Mouse (Mus musculus): ENCODE data around the gene Hist1h4c.

The Hist1h4c gene

DNA sequence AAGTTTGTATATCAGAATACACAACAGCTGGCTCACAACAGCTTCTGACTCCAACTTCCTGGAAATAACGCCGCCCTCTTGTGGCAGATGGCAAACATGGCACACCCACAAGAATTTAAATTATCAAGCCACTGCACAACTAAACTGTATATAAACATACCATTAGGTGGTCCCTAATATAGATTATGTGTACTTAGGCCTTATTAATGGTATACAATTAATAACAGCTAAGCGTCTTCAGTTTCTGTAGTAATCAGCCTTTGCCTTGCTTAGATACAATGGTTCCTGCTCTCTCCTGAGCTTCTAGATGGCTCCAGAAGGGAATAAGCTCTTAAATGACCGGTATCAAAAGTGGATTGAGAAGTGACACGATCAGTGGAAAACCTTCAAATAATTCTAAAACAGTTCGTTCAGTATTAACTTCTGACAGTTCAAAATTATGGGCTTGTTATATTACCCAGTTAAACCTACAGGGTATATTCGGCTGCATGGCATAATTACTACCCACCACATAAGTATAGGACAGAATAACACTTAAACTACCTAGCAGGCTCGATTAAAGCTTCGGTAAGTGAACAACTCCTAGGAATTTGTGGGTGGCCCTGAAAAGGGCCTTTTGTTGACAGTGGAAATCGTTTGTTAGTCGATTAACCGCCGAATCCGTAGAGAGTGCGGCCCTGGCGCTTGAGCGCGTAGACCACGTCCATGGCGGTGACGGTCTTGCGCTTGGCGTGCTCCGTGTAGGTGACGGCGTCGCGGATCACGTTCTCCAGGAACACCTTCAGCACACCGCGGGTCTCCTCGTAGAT, 559 bp downstream of the Hist1h4c start:
- DNase-seq (ENCODE audit: low spot score in 2 of 2), result peak; percentile 78 to 88

DNA sequence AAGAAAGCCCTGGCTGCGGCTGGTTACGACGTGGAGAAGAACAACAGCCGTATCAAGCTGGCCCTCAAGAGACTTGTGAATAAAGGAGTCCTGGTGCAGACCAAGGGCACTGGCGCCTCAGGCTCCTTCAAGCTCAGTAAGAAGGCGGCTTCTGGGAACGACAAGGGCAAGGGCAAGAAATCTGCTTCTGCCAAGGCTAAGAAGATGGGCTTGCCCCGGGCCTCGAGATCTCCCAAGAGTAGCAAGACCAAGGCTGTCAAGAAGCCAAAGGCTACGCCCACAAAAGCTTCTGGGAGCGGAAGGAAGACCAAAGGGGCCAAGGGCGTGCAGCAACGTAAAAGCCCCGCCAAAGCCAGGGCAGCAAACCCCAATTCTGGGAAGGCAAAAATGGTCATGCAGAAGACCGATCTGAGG, 2.2 kb downstream of the Hist1h4c start:
- DNase-seq (ENCODE audit: low spot score in 2 of 2), result peak; percentile 48 to 72

DNA sequence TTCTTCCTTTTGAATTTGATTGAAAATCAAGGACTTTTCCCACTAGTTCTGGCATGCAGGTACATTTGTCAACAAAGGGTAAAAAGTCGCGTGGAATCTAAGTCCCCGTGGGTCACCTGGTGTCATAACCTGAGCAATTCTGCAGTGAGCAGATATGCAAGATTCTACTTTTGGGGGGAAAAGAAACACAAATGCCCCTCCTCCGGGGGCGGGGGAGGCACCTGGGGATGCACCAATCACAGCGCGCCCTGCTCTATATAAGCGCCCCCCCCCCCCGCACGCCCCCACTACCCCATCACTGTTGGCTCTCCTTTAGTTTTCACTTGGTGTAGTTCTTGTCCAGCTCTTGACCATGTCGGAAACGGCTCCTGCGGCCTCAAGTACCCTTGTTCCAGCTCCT, 2.7 kb downstream of the Hist1h4c start, which contains the start of gene Hist1h1t:
Gene Hist1h1t (plus strand): TSS at position 301 of the 400 bp plus-strand sequence.
- DNase-seq (ENCODE audit: low spot score in 2 of 2), result no peak

DNA sequence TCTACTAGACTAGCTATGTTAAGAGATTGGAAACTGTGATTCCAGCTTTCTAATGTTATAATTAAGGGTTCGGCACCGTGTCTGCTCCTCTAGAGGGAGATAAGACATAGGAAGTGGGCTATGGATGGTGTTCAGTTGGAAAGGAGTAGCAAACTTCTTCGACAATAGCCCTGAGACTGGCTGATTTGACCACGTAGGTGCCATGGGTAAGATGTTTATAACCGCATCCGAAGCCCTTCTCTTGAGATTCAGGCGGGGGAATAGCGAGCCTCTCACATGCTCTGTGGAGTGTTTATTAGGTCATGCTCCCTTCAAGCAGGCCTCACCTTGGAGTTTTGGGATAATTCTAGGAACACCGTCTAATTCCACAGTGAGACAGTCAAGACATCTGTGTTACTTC, 3.3 kb downstream of the Hist1h4c start:
- peak in 1 of 2 experiments; percentile 53 for DNase-seq (ENCODE audit: low spot score in 2 of 2)

DNA sequence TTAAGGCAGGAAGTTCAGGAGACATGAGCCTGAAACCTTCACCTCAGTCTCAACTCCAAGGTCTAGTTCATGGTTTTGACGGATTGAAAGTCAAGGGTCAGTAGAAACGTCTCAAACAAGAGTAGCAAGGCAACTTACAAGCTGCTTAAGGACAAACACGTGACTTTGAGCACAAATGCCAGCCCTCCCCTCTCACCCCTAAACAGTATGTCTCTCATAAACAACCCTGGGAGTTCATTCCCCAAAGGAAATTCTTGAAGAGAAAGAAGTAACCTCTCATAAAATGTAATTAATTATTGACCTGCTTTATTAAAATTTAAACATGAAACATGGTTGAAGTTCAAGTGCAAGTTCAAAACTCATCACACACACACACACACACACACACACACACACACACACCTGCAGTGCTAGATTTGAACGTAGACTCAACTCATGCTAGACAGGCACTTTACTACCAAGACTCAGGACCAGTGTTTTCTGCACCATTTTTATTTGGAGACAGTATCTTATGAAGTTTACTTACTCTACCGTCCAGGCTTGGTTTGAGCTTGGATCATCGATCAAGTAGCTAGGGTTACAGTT, 4.3 kb downstream of the Hist1h4c start:
- DNase-seq (ENCODE audit: low spot score in 2 of 2), result peak in 1 of 2 experiments; percentile 34

DNA sequence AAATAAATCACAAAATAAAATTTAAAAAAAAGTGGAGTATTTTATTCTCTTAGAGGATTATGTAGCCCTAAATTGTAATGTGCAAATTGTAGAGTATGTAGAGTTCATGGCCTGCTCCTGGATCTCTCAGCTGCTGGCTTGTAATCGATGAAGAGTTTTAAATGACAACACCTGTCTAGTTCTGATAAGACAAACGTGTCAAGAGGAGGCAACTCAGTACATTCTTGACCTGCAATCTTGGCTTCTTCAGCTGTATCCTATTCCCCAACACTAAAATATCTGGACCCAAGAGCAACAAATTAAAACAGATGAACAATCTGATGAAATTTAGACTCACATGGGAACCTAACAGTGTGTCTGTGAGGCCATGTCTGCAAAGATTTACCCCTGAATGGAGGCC, 8.8 kb downstream of the Hist1h4c start:
- DNase-seq (ENCODE audit: low spot score in 2 of 2), result no peak

DNA sequence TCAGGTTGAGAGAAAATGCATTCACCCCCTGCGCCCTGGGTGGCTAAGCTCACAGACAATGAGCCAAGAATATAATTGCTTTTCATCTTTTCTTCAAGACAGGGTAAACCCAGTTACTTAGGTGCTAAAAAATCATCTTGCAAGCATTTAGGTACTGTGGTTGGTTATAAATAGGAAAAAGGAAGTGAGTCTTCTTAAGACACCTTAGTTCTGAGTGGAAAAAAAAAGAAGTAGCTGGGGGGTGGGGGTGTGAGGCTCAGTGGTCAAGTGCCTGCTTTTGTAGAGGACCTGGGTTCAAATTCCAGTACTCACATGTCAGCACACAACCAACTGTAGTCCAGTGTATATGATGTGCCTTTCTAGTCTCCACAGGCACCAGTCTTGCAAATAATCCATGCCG, 9.3 kb downstream of the Hist1h4c start:
- DNase-seq (ENCODE audit: low spot score in 2 of 2), result peak in 1 of 2 experiments; percentile 23

DNA sequence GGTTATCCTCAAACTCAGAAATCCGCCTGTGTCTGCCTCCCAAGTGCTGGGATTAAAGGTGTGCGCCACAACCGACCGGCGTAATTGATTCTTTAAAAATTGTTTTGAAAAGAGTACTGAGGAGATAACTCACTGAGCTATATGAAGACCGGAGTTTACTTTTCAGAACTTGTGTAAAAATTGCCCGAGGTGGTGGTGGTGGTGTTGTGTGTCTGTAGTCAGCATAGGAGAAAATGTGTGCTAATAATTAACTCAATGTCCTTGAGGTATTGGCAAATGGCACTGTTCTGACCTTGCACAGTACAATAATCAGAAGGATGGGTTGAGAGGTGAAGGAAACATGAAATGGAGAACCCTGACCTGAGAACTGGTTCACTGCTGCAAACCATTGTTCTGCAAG, 10.3 kb downstream of the Hist1h4c start:
- DNase-seq (ENCODE audit: low spot score in 2 of 2), result peak in 1 of 2 experiments; percentile 41

DNA sequence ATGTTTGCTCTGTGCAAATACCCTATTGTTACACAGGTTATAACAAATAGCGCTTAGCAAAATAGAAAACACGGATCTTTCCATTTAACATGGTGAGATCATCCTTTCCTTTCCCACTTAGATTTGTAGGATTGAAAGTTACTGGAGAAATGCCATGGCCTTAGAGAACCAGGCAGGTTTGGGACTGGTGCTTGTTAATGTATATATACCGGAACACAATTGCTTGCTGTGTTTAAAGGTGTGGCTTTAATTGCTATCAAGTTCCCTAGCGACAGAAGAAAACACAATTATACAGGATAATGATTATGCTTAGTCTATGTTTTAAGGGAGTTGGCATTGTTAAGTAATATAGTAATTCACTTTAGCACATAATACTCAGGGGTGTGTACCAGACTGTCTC, 11.1 kb downstream of the Hist1h4c start:
- DNase-seq (ENCODE audit: low spot score in 2 of 2), result peak in 1 of 2 experiments; percentile 2

DNA sequence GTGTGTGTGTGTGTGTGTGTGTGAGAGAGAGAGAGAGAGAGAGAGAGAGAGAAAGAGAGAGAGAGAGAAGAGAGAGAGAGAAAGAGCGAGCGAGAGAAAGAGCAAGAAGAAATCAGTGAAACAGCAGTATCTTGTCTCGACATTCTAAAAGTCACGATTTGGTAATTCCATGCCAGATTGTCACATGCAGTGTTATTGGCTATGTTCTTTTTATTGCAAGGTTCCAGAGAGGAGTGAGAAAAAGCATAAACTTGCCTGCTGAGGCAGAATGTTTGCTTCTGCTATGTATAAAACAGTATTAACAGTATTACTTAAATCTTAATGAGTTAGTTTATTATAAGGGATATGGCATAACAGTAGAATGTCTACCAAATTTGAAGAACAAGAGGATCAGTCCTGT, 12.3 kb downstream of the Hist1h4c start:
- no peak for DNase-seq (ENCODE audit: low spot score in 2 of 2)

DNA sequence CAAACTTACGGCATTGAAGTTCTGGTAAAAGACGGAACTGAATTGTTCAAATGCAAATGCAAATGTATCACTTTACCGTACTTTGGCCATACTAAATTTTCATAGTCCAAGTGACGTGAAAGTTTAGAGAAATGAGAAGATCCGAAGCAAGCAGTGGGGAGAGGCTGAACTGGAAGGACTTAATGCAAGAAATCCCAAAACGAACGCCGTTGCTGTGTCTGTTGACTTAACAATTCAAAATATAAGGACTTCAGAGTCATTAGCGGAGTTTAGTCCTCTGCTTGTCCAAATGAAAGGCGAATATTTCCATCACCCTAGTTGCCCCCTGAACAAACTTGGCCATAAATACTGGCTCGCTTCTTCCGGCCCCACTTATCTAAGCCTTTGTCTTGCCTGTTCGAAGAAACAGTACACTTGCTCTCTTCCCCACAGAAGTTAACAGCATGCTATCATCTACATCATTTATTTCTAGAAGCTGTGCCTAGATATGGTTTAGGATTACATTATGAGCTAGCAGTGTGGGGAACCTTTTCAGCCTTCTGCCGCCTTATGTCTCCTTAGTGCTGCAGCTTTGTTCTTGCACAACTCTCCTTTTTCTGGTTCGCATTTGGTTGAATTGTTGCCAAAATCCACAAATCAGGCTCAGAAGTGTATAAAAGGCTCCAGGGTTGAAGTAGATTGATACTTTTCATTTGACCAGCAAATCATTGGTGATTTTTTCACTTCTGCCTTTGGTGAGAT, 13.0 kb downstream of the Hist1h4c start:
- peak in 1 of 2 experiments; percentile 61 for DNase-seq (ENCODE audit: low spot score in 2 of 2)

DNA sequence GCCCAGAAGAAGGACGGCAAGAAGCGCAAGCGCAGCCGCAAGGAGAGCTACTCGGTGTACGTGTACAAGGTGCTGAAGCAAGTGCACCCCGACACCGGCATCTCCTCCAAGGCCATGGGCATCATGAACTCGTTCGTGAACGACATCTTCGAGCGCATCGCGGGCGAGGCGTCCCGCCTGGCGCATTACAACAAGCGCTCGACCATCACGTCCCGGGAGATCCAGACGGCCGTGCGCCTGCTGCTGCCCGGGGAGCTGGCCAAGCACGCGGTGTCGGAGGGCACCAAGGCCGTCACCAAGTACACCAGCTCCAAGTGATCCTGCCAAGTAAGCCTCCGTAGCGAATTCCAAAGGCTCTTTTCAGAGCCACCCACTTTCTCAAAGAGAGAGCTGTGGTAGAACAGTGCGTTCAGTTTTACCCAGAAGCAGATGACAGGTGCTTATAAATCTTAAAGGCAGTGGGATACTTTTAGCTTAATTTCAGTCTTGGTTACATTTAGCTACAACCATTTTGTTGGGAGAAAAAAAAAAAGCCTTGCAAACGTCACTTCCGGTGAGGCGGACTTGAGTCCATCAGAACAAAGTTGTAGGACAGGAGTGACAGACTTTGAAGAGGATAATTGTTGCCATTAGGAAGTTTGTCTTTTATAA, 13.8 kb downstream of the Hist1h4c start:
- peak; percentile 52 to 73 for DNase-seq (ENCODE audit: low spot score in 2 of 2)

DNA sequence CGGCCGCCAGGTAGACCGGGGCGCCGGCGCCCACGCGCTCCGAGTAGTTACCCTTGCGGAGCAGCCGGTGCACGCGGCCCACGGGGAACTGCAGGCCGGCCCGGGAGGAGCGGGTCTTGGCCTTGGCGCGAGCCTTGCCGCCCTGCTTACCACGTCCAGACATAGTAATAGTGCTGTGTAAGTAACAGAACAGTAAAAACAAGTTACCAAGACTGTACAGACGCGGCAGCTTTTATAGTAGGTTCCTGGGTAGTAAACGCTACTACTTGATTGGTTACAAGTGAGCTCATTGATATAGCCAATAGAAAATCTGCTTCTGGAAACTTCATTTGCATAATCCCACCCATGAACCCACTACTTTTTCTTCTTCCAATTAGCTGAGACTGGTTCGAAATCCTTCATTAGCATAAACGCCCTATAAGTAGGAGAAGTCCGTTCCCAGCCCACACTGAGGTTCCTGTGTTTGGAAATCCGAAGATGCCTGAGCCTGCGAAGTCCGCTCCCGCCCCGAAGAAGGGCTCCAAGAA, 14.4 kb downstream of the Hist1h4c start, which contains the start of the genes Hist1h2ac and Hist1h2bc:
Gene Hist1h2ac (minus strand): TSS at position 194 of the 527 bp plus-strand sequence.
Gene Hist1h2bc (plus strand): TSS at position 445 of the 527 bp plus-strand sequence.
- peak; percentile 88 to 91 for DNase-seq (ENCODE audit: low spot score in 2 of 2)

DNA sequence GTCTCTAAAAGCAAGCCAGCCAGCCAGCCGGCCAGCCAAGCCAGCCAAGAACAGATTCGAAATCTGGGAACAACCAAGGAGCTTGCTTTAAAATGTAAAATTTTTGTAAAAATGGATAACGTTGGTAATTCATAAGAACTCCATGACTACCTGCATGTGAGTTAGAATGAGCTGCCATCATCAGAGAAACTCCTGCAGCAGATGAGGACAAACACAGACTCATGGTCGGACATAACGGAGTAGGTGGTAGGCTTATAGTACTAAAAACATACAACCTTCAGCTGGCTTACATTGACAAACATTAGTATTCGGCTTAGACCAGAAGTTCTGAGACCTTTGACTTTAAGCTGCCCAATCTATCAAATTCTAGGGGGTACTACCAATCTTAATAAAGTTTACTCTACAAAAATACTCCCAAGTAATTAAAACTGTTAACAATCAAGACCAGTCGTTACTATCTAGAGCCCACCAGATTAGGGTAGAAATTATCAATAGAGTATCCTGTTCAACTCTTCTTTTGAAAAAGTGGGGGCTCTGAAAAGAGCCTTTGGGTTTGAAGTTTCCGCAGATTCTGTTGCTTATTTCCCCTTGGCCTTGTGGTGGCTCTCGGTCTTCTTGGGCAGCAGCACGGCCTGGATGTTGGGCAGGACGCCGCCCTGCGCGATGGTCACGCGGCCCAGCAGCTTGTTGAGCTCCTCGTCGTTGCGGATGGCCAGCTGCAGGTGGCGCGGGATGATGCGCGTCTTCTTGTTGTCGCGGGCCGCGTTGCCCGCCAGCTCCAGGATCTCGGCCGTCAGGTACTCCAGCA, 15.1 kb downstream of the Hist1h4c start:
- peak in 1 of 2 experiments; percentile 60 for DNase-seq (ENCODE audit: low spot score in 2 of 2)

DNA sequence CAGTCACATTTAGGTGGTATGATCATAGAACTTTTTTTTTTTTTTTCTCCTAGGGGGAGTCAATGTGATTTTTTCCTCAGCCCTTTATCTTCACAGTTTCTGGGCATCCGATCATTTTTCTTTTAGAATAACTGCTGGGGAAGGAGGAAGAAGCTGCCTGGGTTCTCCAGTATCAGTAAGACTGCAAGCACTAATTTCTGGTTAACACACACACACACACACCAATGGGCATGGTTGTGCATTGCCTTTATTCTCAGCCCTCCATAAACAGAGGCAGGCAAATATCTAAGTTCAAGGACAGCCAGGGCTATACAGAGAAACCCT, 15.7 kb downstream of the Hist1h4c start:
- peak in 1 of 2 experiments; percentile 66 for DNase-seq (ENCODE audit: low spot score in 2 of 2)

DNA sequence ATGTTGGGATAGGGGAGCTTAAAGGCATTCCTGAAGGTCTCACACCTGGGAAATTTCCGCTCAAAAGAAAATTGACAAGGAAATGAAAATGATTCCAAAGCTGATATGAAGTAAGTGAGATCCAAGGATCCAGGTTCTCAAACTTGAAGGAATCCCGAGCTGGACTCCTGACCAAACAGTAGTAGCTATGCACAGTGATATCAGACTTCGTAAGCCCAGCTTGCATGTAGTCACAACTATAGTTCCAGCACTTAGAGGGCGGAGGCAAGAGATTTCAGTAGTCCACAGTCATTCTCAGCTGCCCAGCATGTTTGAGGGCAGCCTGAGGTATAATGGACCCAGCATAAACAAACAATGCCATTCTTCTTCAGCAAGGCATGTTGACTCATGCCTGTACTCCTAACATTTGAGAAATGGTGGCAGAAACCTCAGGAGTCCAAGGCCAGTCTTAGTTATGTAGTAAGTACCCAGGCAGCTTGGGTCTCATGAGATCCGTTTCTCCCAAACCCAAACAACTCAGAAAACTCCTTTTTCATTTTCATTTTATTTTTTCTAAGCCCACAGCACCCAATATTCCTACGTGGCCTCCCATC, 16.2 kb downstream of the Hist1h4c start:
- DNase-seq (ENCODE audit: low spot score in 2 of 2), result peak in 1 of 2 experiments; percentile 59

DNA sequence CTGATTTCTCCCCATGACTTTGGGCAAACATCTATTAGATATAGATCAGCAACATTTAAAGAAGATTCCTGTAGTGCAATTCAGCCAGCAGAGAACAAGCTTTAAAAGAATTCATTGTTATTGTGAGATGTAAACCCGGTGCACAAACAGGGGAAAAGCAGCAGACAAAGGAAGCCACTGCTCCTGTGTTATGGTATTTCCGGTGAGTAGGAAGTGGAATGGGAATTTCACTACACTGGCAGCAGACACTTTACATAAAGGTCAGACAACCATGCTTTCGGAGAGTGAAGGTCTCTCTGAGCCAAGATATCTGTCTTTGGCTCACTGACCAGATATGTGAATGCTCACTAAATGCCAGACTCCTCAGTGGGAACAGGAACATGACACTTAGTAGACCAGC, 35.7 kb downstream of the Hist1h4c start:
- no peak for DNase-seq (ENCODE audit: low spot score in 2 of 2)

DNA sequence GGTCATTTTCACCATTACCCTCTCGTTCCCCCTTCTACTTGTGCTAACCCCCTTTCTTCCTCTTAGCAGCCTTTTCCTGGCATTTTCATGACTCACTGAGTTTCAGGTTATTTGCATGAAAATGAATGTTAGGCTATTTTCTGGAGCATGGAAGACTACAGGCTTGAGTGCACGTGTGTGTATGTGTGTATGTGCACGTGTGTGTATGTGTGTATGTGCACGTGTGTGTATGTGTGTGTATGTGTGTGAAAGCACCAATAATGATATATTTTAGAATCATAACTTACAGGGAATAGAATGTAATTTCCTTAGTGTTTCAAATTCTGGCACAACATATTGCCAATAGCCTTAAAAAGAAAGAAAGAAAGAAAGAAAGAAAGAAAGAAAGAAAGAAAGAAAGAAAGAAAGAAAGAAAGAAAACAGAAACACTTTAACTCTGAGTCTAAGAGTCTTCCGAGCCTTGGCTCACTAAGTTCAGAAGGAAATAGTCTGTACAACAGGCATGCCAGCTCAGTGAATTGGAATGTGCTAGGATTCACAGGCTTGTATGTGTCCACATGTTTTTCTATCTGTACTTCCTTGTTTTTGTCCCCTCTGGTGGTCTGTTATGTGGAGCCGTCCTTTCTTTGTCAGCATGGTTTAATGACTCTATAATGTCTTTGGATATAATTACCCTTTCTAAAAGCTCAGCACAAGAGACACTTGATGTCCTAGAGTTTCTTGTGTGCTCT, 38.5 kb downstream of the Hist1h4c start:
- peak in 1 of 2 experiments; percentile 23 for DNase-seq (ENCODE audit: low spot score in 2 of 2)

Measured in spleen, postnatal 4 days (tissue).